Mouse (Mus musculus) cortical plate, adult 2 months (tissue): ENCODE data around the gene Gfod1.

Experiments used
- CTCF ChIP-seq: fragments of 200-500 bp; IDR thresholded peaks from 2 replicates; pipeline ENCODE4 v1.5.1; 2011; ENCODE audit warnings: mild to moderate bottlenecking, control low read depth, low read length; ENCODE audit not compliant: insufficient read depth; ENCODE audit errors: extremely low read depth
- POLR2A ChIP-seq: fragments of 200-500 bp; IDR thresholded peaks from 2 replicates; pipeline ENCODE4 v1.6.1; 2011; ENCODE audit warnings: mild to moderate bottlenecking, low read length, control low read depth; ENCODE audit not compliant: insufficient read depth; ENCODE audit errors: extremely low read depth

DNA sequence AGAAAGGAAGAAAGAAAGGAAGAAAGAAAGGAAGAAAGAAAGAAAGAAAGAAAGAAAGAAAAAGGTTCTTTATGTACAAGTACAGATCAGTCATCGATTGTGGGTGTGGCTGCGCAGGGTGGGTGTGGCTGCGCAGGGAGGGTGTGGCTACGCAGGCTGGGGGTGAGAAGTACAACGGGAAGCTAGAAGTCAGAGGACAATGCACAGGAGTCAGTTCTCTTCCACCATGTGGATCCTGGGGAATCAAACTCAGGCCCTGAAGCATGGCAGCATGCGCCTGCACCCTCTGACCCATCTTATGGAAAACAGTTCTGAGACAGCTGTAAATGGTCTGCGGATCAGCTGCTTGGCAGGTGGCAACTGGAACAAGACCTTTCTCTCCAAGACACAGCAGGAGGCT, 122.9 kb downstream of the Gfod1 start:
- TF ChIP-seq CTCF: no peak
- no peak for TF ChIP-seq POLR2A
